Mouse (Mus musculus): ENCODE measurements around the gene Anks1b.

Anks1b gene

GRCm38 (mm10) chr10:89946636-89947349 is 73.5 kb downstream of the Anks1b start:
- in situ Hi-C loops (cut with MboI, MseI), result loop anchor here in 1 of 2 experiments (25.0 kb wide), 1 partner anchor 859 kb away; no protein-coding TSS in a partner anchor

- in situ Hi-C loops (cut with MboI, MseI), result no loop called here
Measured at GRCm38 (mm10) chr10:89974361-89974760, 101.1 kb downstream of the Anks1b start.

DNA sequence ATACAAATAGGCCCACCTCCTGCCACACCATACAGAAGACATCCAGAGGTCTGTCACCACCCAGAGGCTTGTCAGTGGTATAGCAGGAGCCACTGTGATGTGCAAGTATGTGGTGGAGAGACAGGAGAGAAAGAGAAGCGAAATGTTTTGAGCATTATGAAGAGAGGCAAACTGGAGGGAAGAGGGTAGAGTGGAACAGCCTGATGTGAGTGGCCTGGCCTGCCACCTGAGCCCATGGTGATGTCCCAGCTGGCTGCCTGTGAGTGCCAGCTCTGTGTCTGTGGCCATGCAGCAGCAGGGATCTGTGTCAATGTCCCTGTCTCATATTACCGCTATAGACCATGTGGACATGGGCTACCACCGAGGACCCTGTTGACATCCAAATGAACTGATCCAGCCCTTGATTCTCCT is 102.1 kb downstream of the Anks1b start:
- in situ Hi-C loops (cut with MboI, MseI), result no loop called here

GRCm38 (mm10) chr10:89976577-89976976 is 103.3 kb downstream of the Anks1b start:
- in situ Hi-C loops (cut with MboI, MseI), result no loop called here

GRCm38 (mm10) chr10:89994171-89994570 is 120.9 kb downstream of the Anks1b start:
- in situ Hi-C loops (cut with MboI, MseI), result no loop called here

GRCm38 (mm10) chr10:89995621-89996428 is 122.5 kb downstream of the Anks1b start:
- in situ Hi-C loops (cut with MboI, MseI), result no loop called here

DNA sequence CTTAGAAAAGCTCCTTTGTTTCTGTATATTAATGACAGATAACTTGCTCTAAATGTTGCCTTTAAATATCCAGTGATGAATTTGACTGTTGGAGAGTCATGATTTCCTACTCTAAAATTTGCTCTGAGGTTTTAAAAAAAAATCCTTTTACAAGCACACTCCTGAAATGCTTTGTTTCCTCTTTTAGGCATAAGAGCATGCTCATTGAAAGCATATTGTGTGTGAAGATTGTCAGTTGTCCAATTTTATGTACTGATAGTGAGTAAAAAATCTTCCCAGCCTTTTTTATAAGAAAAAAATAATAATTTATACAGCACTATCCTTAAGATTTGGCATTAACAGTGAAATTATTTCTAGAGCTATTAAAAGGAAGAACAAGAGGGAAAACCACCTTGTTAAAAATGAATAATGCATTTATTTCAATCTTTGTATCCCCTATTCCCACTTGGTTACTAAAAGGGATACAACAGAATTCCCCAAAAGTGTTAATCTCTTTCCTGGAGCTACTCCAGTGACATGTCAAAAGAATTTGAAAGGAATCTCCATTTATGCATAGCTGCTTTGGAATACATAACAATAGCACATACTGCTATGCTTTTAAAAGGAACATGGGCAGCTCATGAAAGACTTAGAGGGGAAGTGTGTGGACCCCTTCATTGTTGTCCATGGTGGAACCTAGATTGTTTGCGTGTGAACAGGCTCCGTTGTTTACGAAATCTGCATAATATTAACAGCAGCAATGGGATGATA is 130.8 kb downstream of the Anks1b start:
- in situ Hi-C loops (cut with MboI, MseI), result no loop called here

DNA sequence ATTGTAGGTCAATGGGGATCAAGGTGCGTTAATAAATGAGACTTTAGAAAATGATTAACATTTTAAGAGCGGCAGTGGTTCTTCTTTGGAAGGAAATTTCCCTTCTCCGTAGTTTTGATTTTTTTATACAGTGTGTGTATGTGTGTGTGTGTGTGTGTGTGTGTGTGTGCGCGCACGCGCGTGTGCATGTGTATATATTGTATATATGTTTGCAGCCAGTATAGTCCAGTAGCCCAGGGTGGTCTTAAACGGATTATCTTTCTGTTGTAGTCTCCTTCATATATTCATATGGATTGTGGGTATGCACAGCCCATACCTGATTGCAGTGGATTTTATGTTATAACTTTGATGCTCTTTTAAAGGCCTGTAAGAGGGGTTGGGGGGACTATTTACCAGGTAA is 131.6 kb downstream of the Anks1b start:
- in situ Hi-C loops (cut with MboI, MseI), result no loop called here

DNA sequence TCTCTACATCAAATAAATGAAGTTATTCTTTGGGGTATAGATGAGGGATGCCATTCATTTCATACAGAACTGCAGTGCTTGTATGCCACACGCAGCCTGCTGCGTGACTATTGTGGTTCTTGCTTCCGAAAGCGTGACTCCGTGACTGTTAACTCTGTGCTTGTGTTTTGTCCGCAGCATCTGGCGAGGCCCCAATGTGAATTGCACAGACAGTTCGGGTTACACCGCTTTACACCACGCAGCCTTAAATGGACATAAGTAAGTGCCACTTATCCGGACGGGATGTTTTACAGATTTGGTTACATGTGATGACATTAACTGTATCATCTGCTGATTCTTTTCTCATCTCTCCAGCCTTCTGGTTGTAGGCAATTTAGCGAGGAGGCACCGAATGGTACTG is 159.7 kb downstream of the Anks1b start:
- in situ Hi-C loops (cut with MboI, MseI), result loop anchor here in 1 of 2 experiments (10.0 kb wide), 1 partner anchor 1108 kb away; no protein-coding TSS in a partner anchor

- in situ Hi-C loops (cut with MboI, MseI), result no loop called here
Measured at GRCm38 (mm10) chr10:90043287-90043686, 170.0 kb downstream of the Anks1b start.

DNA sequence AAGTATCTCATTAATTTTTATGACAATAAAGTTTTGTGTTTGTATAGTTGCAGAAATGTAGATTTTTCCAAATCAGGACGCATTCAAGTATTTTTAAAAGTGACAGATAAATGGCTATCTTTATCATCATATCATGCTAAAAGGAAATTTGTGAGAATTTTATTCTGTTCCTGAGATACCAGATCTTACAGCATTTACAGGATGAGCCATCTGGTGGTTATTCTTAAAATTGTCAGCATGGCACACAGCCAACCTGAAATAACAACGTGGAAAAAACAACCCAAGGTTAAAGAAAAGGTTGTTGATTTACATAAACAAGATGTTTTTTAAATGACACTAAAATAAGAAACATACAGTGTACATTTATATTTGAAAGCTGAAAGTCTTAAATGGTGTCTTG is 170.5 kb downstream of the Anks1b start:
- in situ Hi-C loops (cut with MboI, MseI), result no loop called here

DNA sequence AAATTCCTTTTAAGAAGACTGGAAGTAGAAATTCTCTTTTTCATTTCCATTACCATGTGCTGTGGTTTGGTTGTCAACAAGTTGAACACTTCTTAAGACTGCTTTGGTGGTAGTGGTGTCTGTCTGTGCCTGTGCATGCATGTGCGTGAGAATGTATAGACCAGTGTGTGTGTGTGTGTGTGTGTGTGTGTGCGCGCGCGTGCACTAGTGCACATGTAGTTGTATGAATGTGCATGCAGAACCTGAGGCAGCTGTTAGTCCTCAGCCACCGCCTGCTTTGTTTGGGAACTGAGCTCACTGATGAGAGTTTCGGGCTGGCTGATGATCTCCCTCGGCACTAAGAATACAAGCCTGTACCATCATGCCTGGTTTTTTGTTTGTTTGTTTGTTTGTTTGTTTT is 170.9 kb downstream of the Anks1b start:
- in situ Hi-C loops (cut with MboI, MseI), result no loop called here

DNA sequence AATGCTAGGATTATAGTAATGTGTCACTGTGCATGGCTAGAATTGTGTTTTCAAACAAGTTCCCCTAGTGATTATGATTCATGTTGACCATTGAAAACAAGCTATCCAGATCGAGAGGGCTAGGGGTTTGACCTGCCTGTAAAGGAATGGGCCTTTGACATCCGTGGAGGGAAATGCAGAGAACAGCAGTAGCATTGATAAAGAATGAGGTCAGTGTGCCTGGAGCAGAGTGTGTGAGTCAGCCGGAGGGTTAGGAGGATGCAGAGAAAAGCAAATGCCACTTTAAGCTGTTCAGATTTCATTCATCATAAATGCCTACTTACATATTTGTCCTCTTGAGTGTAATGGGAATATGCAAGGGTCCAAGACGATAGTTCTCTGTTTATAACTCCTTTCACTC is 195.3 kb downstream of the Anks1b start:
- in situ Hi-C loops (cut with MboI, MseI), result loop anchor here in 1 of 2 experiments (10.0 kb wide), 1 partner anchor 586 kb away; no protein-coding TSS in a partner anchor

GRCm38 (mm10) chr10:90077930-90078329 is 204.6 kb downstream of the Anks1b start:
- in situ Hi-C loops (cut with MboI, MseI), result loop anchor here in 1 of 2 experiments (25.0 kb wide), 1 partner anchor 1134 kb away; no protein-coding TSS in a partner anchor

DNA sequence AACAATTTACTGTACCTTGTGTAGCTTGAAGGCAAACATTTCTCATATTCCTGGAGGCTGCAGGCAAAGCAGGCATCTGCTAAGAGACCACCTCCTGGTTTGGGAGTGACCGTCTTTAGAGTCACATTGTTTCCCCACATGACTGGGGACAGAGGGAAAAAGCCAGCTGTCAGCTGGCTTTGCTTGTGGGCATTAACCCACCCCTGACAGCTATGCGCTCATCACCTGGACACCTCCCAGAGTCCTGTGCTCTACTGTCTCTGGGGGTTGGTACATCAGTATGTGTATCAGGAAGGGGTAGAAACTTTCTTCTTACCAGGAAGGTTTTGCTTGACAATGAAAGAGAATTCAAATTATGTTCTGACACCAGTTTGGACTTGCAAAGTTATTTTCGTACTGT is 207.8 kb downstream of the Anks1b start:
- in situ Hi-C loops (cut with MboI, MseI), result loop anchor here (5.0 to 25.0 kb wide), 3 partner anchors 606 to 1131 kb away; no protein-coding TSS in a partner anchor

DNA sequence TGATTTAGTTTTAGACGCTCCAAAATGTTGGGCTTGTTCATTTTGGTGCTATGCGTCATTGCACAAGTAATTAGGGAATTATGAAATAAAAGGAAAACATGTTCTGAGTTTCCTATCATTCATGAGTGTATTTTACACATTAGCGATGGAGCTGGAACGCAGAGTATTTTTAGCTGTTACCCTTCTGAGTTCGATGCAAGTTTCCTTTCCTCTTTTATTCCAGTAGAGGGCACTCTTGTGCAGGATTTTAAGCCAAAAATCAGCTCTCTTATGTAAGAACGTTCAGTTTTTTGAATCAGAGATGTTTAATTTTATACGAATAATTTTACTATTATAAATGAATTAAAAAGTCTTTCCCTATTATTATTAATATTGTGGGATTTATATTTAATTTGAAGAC is 208.3 kb downstream of the Anks1b start:
- in situ Hi-C loops (cut with MboI, MseI), result loop anchor here (5.0 to 25.0 kb wide), 3 partner anchors 606 to 1131 kb away; no protein-coding TSS in a partner anchor

- in situ Hi-C loops (cut with MboI, MseI), result loop anchor here in 1 of 2 experiments (25.0 kb wide), 1 partner anchor 1118 kb away; no protein-coding TSS in a partner anchor
Measured at GRCm38 (mm10) chr10:90093877-90094276, 220.6 kb downstream of the Anks1b start.

DNA sequence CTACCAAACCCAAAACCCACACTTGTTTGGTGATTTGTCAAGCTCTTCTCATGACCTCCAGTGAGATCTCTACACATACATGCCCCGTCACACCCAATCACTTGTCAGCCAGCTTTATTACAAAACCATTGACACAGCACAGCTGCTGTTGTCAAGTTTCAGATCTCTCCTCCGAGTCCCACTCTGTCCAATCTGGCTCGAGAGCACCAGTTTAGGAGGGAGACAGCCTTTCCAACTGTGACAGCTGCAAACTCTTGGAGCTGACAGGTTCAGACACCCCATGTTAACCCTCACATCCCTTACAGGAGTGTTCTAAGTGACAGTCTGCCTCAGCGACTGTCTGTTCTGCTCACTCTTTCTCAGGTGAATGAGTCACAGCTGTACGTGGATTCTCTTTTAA is 239.4 kb downstream of the Anks1b start:
- in situ Hi-C loops (cut with MboI, MseI), result loop anchor here in 1 of 2 experiments (10.0 kb wide), 1 partner anchor 372 kb away; no protein-coding TSS in a partner anchor

DNA sequence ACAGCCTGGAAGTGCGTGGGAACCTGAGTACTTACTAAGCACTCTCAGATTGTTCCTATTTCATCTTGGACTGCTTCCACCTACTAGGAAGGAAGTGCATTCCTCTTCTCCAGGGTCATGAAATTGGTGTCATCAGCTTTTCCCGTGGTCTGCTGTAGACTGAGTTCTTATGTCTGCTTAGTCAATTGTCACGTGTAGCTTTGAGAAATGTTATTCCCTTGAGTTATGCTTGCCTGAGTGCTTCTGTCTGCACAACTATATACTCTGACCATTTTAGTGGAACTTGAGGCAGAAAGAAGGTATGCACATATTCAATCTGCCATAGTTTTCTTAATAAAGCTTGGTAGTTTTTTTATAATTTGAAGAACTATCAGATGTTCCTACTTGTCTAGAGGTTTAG is 243.6 kb downstream of the Anks1b start:
- in situ Hi-C loops (cut with MboI, MseI), result loop anchor here in 1 of 2 experiments (10.0 kb wide), 1 partner anchor 368 kb away; no protein-coding TSS in a partner anchor

DNA sequence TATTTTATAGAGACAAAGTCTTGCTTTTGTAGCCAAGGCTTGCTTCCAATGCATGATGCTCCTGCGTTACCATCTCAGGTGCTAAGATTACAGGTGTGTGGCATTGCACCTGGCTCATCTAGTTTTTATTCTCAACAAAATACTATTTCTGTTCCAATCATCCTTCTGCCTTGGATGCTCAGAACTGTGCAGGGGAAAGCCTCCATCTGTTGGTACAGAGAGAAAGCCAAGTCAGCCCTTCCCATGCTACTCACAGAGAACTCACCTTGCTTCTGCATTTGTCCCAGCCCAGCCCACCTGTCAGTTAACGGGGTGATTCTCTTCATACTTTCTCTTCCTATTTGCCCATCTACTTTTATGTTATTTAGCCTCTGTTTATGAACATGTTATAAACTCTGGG is 244.5 kb downstream of the Anks1b start:
- in situ Hi-C loops (cut with MboI, MseI), result loop anchor here in 1 of 2 experiments (10.0 kb wide), 1 partner anchor 367 kb away; no protein-coding TSS in a partner anchor

GRCm38 (mm10) chr10:90137538-90137937 is 264.2 kb downstream of the Anks1b start:
- in situ Hi-C loops (cut with MboI, MseI), result no loop called here

Data from T-helper 17 cell (primary cell).